Mouse (Mus musculus) skeletal muscle tissue, adult 2 months (tissue): ENCODE data around the gene Dhx34.
A peak's percentile ranks its signal among the peaks of the same experiment; 100 is the strongest.

Source experiments
- DNase-seq: peaks from one replicate; pipeline ENCODE4 v3.0.0-alpha.2; 2012; ENCODE audit warnings: low read depth, low spot score

Gene Dhx34

GRCm38 (mm10) chr7:16162036-16162435 lies 59.8 kb downstream of the Dhx34 start:
- DNase-seq: no peak

GRCm38 (mm10) chr7:16161302-16161701 lies 60.5 kb downstream of the Dhx34 start:
- no peak for DNase-seq

- DNase-seq: no peak
These were observed 61.1 kb downstream of the Dhx34 start for GRCm38 (mm10) chr7:16160702-16161101.

GRCm38 (mm10) chr7:16158735-16159134 lies 63.1 kb downstream of the Dhx34 start:
- no peak for DNase-seq

GRCm38 (mm10) chr7:16156105-16156714 lies 65.6 kb downstream of the Dhx34 start:
- DNase-seq: no peak

- no peak for DNase-seq
These were observed 66.5 kb downstream of the Dhx34 start for GRCm38 (mm10) chr7:16155132-16155872.

- DNase-seq: peak; percentile 42
These were observed 68.3 kb downstream of the Dhx34 start for GRCm38 (mm10) chr7:16153522-16153921.

GRCm38 (mm10) chr7:16150191-16151145 lies 71.4 kb downstream of the Dhx34 start:
- DNase-seq: no peak

GRCm38 (mm10) chr7:16149241-16149640 lies 72.6 kb downstream of the Dhx34 start:
- DNase-seq: no peak

GRCm38 (mm10) chr7:16147643-16148042 lies 74.2 kb downstream of the Dhx34 start:
- no peak for DNase-seq
